Mouse (Mus musculus): ENCODE measurements around the gene Igll1. TPM values are rescaled to one million over a fixed set of nuclear protein-coding genes. Genes with fewer than 3 reads are reported as not detected.

The Igll1 gene
- total RNA-seq, 1 experiment = 1.5 TPM

- peaks cover 0 to 4% of the 10 kb centered on the region in 2 experiments; a peak in 3 of 4 replicates for H3K4me1 ChIP-seq (ENCODE audit: control insufficient read depth in 2 of 2, insufficient read depth in 2 of 2, low read length in 2 of 2, poor library complexity in 1 of 2)
- in situ Hi-C loops (cut with MboI; ENCODE audit: low sequenced_read_pairs in 2 of 2, unreplicated experiment in 2 of 2) = no loop called here
- H3K9me3 ChIP-seq (ENCODE audit: control insufficient read depth, insufficient read depth, low read depth, low read length) = no peaks in the 10 kb centered on the region
- DNase-seq (ENCODE audit: low read depth, low spot score) = no peak
- no peak overlapping the region for H3K27ac ChIP-seq (ENCODE audit: insufficient read depth, low read depth, low read length, poor library complexity, severe bottlenecking)
- TF ChIP-seq ZC3H11A (IDR thresholded peaks at IDR 0.05; ENCODE audit: borderline replicate concordance, low read depth, low read length) (no peak), CHD2 (IDR thresholded peaks at IDR 0.05; ENCODE audit: low read depth, low read length) (no peak), HCFC1 (IDR thresholded peaks at IDR 0.05; ENCODE audit: borderline replicate concordance, insufficient read depth, low read length) (no peak), MAFK (IDR thresholded peaks at IDR 0.05; ENCODE audit: insufficient read depth, low read depth, low read length) (no peak), ZNF384 (IDR thresholded peaks at IDR 0.05; ENCODE audit: low read depth, low read length) (no peak)
- H3K36me3 ChIP-seq (ENCODE audit: control insufficient read depth, insufficient read depth, low read length, poor library complexity, severe bottlenecking) = peaks cover 29% of the 10 kb centered on the region
- H3K4me3 ChIP-seq (ENCODE audit: insufficient read depth in 1 of 2, low read depth in 1 of 2, low read length in 2 of 2, poor library complexity in 1 of 2, severe bottlenecking in 1 of 2) = no peak overlapping the region
- H3K9ac ChIP-seq (ENCODE audit: insufficient read depth, low read depth, low read length, poor library complexity, severe bottlenecking) = no peak overlapping the region
Observed at GRCm38 (mm10) chr16:16903188-16903587, 39.4 kb upstream of the Igll1 start.

GRCm38 (mm10) chr16:16902329-16902728, 38.5 kb upstream of the Igll1 start:
- Histone ChIP-seq H3K9me3 (ENCODE audit: control insufficient read depth, insufficient read depth, low read depth, low read length) (no peaks in the 10 kb centered on the region), H3K27ac (ENCODE audit: insufficient read depth, low read depth, low read length, poor library complexity, severe bottlenecking) (no peak overlapping the region; the same call in 1 of the 2 replicates), H3K4me1 (ENCODE audit: control insufficient read depth in 2 of 2, insufficient read depth in 2 of 2, low read length in 2 of 2, poor library complexity in 1 of 2) (peaks cover 0 to 1% of the 10 kb centered on the region in 2 experiments; a peak in 1 of 4 replicates), H3K36me3 (ENCODE audit: control insufficient read depth, insufficient read depth, low read length, poor library complexity, severe bottlenecking) (peaks cover 29% of the 10 kb centered on the region), H3K9ac (ENCODE audit: insufficient read depth, low read depth, low read length, poor library complexity, severe bottlenecking) (no peak overlapping the region), H3K4me3 (ENCODE audit: insufficient read depth in 1 of 2, low read depth in 1 of 2, low read length in 2 of 2, poor library complexity in 1 of 2, severe bottlenecking in 1 of 2) (no peak overlapping the region)
- DNase-seq (ENCODE audit: low read depth, low spot score) = no peak
- TF ChIP-seq CHD2 (IDR thresholded peaks at IDR 0.05; ENCODE audit: low read depth, low read length) (no peak), MAFK (IDR thresholded peaks at IDR 0.05; ENCODE audit: insufficient read depth, low read depth, low read length) (no peak), ZC3H11A (IDR thresholded peaks at IDR 0.05; ENCODE audit: borderline replicate concordance, low read depth, low read length) (no peak), HCFC1 (IDR thresholded peaks at IDR 0.05; ENCODE audit: borderline replicate concordance, insufficient read depth, low read length) (no peak), ZNF384 (IDR thresholded peaks at IDR 0.05; ENCODE audit: low read depth, low read length) (no peak)
- in situ Hi-C loops (cut with MboI; ENCODE audit: low sequenced_read_pairs in 2 of 2, unreplicated experiment in 2 of 2) = no loop called here

- in situ Hi-C loops (cut with MboI; ENCODE audit: low sequenced_read_pairs in 2 of 2, unreplicated experiment in 2 of 2) = no loop called here
- Histone ChIP-seq H3K27ac (ENCODE audit: insufficient read depth, low read depth, low read length, poor library complexity, severe bottlenecking) (no peak overlapping the region), H3K36me3 (ENCODE audit: control insufficient read depth, insufficient read depth, low read length, poor library complexity, severe bottlenecking) (peaks cover 20% of the 10 kb centered on the region), H3K9me3 (ENCODE audit: control insufficient read depth, insufficient read depth, low read depth, low read length) (no peaks in the 10 kb centered on the region), H3K4me3 (ENCODE audit: insufficient read depth in 1 of 2, low read depth in 1 of 2, low read length in 2 of 2, poor library complexity in 1 of 2, severe bottlenecking in 1 of 2) (peak overlapping the region; percentile 71 to 77), H3K9ac (ENCODE audit: insufficient read depth, low read depth, low read length, poor library complexity, severe bottlenecking) (peak overlapping the region; percentile 72), H3K4me1 (ENCODE audit: control insufficient read depth in 2 of 2, insufficient read depth in 2 of 2, low read length in 2 of 2, poor library complexity in 1 of 2) (peaks cover 0 to 8% of the 10 kb centered on the region in 2 experiments; a peak in 2 of 4 replicates)
- TF ChIP-seq MAFK (IDR thresholded peaks at IDR 0.05; ENCODE audit: insufficient read depth, low read depth, low read length) (no peak), CHD2 (IDR thresholded peaks at IDR 0.05; ENCODE audit: low read depth, low read length) (no peak), ZC3H11A (IDR thresholded peaks at IDR 0.05; ENCODE audit: borderline replicate concordance, low read depth, low read length) (no peak), HCFC1 (IDR thresholded peaks at IDR 0.05; ENCODE audit: borderline replicate concordance, insufficient read depth, low read length) (no peak), ZNF384 (IDR thresholded peaks at IDR 0.05; ENCODE audit: low read depth, low read length) (no peak)
- DNase-seq (ENCODE audit: low read depth, low spot score) = no peak
Observed at GRCm38 (mm10) chr16:16897056-16897584, 33.3 kb upstream of the Igll1 start.

- TF ChIP-seq ZNF384 (IDR thresholded peaks at IDR 0.05; ENCODE audit: low read depth, low read length) (no peak; the same call in 1 of the 2 replicates), MAFK (IDR thresholded peaks at IDR 0.05; ENCODE audit: insufficient read depth, low read depth, low read length) (peak; percentile 63)
- H3K9ac ChIP-seq (ENCODE audit: insufficient read depth, low read depth, low read length, poor library complexity, severe bottlenecking) = peak within 1 kb of the TSS; percentile 72
- peak within 1 kb of the TSS; percentile 31; the same call in 1 of the 2 replicates for H3K27ac ChIP-seq (ENCODE audit: insufficient read depth, low read depth, low read length, poor library complexity, severe bottlenecking)
- H3K9me3 ChIP-seq (ENCODE audit: control insufficient read depth, insufficient read depth, low read depth, low read length) = no peaks in the 10 kb centered on the region
- peaks cover 0 to 8% of the 10 kb centered on the region in 2 experiments; a peak in 2 of 4 replicates for H3K4me1 ChIP-seq (ENCODE audit: control insufficient read depth in 2 of 2, insufficient read depth in 2 of 2, low read length in 2 of 2, poor library complexity in 1 of 2)
- in situ Hi-C loops (cut with MboI; ENCODE audit: low sequenced_read_pairs in 2 of 2, unreplicated experiment in 2 of 2) = no loop called here
- peak; percentile 84 for DNase-seq (ENCODE audit: low read depth, low spot score)
- H3K36me3 ChIP-seq (ENCODE audit: control insufficient read depth, insufficient read depth, low read length, poor library complexity, severe bottlenecking) = peaks cover 26% of the 10 kb centered on the region
- peak within 1 kb of the TSS; percentile 71 to 77 for H3K4me3 ChIP-seq (ENCODE audit: insufficient read depth in 1 of 2, low read depth in 1 of 2, low read length in 2 of 2, poor library complexity in 1 of 2, severe bottlenecking in 1 of 2)
Observed at GRCm38 (mm10) chr16:16896382-16897055, 32.7 kb upstream of the Igll1 start, which contains the start of gene Ppm1f. TSS of gene Ppm1f (plus strand) at chr16:16896469.
